Mouse (Mus musculus) hindbrain, embryonic 11.5 days (tissue): ENCODE results near the gene Catsperz. TPM values are rescaled to one million over a fixed set of nuclear protein-coding genes. Genes with fewer than 3 reads are reported as not detected.
A peak's percentile ranks its signal among the peaks of the same experiment; 100 is the strongest.

ENCODE experiments used
- ATAC-seq: fragments of 200-750 bp; cut with Nextera tagmentation; 2 replicates; pipeline ENCODE4 v1.8.0; 2017; ENCODE audit warnings: mild to moderate bottlenecking, moderate TSS enrichment, moderate library complexity; ENCODE audit not compliant: low FRiP score
- DNase-seq: peaks from one replicate; pipeline ENCODE4 v3.0.0-alpha.2; 2015; ENCODE audit warnings: low spot score
- H3K27ac ChIP-seq: fragments of 300-500 bp; sonication (generic); 2 replicates; pipeline ENCODE4 v1.5.1; 2014; ENCODE audit warnings: mild to moderate bottlenecking, low read depth, low read length
- H3K27me3 ChIP-seq: fragments of 300-500 bp; sonication (generic); 2 replicates; pipeline ENCODE4 v1.6.1; 2014; ENCODE audit warnings: mild to moderate bottlenecking, low read length, moderate library complexity, mixed read lengths; ENCODE audit not compliant: control insufficient read depth, insufficient read depth
- H3K36me3 ChIP-seq: fragments of 300-500 bp; sonication (generic); 2 replicates; pipeline ENCODE4 v1.6.1; 2014; ENCODE audit warnings: mild to moderate bottlenecking, low read length, moderate library complexity, mixed read lengths; ENCODE audit not compliant: control insufficient read depth, insufficient read depth
- H3K4me1 ChIP-seq: fragments of 300-500 bp; sonication (generic); replicated peaks from 2 replicates; pipeline ENCODE4 v1.6.1; 2014; ENCODE audit warnings: low read length, mixed read lengths; ENCODE audit not compliant: control insufficient read depth, insufficient read depth
- H3K4me2 ChIP-seq: fragments of 300-500 bp; sonication (generic); replicated peaks from 2 replicates; pipeline ENCODE4 v1.6.1; 2014; ENCODE audit warnings: mild to moderate bottlenecking, low read depth, low read length
- H3K4me3 ChIP-seq: fragments of 300-500 bp; sonication (generic); 2 replicates; pipeline ENCODE4 v1.5.1; 2014; ENCODE audit warnings: low read depth, low read length
- H3K9ac ChIP-seq: fragments of 300-500 bp; sonication (generic); 2 replicates; pipeline ENCODE4 v1.6.1; 2014; ENCODE audit warnings: low read depth, low read length
- H3K9me3 ChIP-seq: fragments of 300-500 bp; sonication (generic); 2 replicates; pipeline ENCODE4 v1.6.1; 2016; ENCODE audit warnings: low read length; ENCODE audit not compliant: control insufficient read depth
- WGBS: fragments of 180-500 bp; shearing (Covaris S2); extraction: QIAGEN DNeasy Blood & Tissue Kit; methylation state at CpG from one replicate; pipeline ENCODE4 v1.1.7; 2014; 5-methylcytosine and 5-hydroxymethylcytosine counted together
- polyA plus RNA-seq: library from polyadenylated mRNA; unstranded; fragments of >200 nt; fragmentation: Nextera tagmentation; extraction: Ambion mirVana; gene quantifications from 2 replicates; pipeline ENCODE4 v1.2.1, GENCODE M21; 2014

Gene Catsperz
- polyA plus RNA-seq: 0.54 TPM in 1 of 2 replicates, not detected in the other

DNA sequence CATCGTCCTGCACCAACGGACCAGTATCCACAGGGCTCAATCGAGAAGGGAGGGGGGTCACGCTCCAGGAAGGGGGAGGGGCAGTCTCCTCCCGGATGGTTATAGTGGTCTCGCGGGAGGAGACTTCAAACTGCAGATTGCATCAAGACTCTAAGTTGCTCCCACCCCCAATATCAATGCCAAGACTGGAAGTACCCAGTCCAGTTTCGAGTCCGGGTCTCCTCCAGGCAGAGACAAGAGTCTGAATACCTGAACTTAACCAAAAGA lies at the start of gene Catsperz:
Gene Catsperz, minus strand, starts transcription at position 74 of the 267 bp plus-strand sequence.
- Histone ChIP-seq H3K27ac (no peak within 1 kb of the TSS), H3K9ac (no peak within 1 kb of the TSS), H3K4me3 (peak within 1 kb of the TSS; percentile 8; the same call in 1 of the 2 replicates), H3K9me3 (no peaks in the 10 kb centered on the region), H3K36me3 (no peaks in the 10 kb centered on the region), H3K4me2 (no peak within 1 kb of the TSS), H3K27me3 (peaks cover 64% of the 10 kb centered on the region), H3K4me1 (peaks cover 10% of the 10 kb centered on the region; the same call in 1 of the 2 replicates)
- 6% methylated on average over 9 of the region's 9 CpGs for WGBS
- ATAC-seq (no peak), DNase-seq (no peak)

DNA sequence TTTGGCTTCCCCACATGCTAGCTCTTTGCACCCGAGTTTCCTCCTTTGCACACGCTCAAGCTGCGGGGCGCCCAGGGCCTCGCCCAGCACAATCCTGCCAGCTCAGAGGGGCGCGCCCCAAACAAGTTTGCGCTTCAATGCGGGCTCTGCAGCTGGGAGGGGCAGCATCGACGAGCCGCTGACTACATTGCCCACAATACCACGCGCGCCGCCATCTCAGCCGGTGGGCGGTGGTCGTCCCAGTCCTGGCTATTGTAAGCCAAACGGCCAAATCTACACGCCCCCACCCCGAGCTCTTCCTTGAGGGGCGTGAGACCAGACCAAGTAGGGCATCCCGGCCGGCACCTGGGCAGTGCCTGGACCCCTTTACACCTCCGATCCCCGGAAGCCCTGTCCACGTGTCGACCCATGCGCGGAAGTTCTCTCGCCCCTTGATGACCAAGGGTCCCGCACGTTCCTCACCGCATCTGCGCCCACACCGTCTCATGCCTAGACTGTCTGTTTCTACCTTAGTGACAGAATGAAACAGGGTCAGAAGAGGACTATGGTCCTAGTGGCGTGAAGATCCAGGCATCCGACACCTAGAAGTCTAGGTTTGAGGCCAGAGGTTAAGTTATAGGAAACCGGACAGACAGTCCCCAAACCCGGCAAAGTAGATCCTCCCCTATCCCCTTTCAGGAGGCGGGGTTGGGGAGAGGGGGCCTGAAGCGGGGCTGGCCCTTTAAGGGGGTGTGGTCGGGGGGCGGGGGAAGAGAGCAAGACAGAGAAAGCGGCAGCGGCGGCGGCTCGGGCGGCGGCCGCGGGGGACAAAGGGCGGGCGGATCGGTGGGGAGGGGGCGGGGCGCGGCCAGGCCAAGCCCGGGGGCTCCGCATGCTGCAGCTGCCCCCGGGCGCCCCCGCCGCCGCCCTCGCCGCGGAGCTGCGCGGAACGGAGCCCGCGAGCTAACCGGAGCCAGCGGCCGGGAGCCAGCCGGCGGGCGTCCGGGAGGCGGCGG lies 49.3 kb upstream of the Catsperz start, which contains the start of gene Ppp1r14b:
Gene Ppp1r14b, plus strand, starts transcription at position 758 of the 995 bp plus-strand sequence.
- H3K9ac ChIP-seq: peak within 1 kb of the TSS; percentile 88
- H3K4me1 ChIP-seq: peaks cover 12% of the 10 kb centered on the region
- peak within 1 kb of the TSS; percentile 88 for H3K4me3 ChIP-seq
- under 1% methylated on average over 69 of the region's 84 CpGs for WGBS
- peak; percentile 92 for DNase-seq
- no peaks in the 10 kb centered on the region for H3K9me3 ChIP-seq
- ATAC-seq: peak; percentile 69
- H3K36me3 ChIP-seq: peaks cover 7% of the 10 kb centered on the region; the same call in 1 of the 2 replicates
- peak within 1 kb of the TSS; percentile 91 for H3K4me2 ChIP-seq
- H3K27ac ChIP-seq: peak within 1 kb of the TSS; percentile 93
- peaks cover 2% of the 10 kb centered on the region for H3K27me3 ChIP-seq

DNA sequence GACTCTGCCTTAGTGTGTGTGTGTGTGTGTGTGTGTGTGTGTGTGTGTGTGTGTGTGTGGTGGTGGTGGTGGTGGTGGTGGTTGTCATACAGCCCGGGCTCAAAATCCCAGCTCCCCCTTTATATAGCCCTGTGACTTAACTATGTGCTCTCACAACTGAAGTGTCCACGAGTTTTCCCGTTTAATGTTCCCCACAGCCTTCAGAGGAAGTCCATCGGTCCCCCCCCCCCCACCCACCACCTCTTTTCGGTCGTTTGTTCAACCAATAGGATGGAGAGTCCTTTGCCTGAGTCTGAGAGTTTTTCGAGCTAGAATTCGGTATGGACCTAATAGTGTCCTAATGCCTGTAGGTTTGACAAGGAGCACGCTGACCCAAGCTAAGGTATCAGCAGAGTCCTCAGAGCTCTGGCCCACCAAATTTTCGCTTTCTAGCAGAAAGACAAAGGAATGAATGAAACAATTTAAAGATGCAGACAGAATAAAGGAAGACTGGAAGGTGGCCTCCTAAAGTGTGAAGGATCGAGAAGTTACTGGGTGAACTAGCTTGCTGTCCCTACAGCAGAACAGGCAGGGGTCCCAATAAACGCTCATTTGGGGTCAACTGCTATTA lies 48.5 kb upstream of the Catsperz start:
- no peak for ATAC-seq
- H3K9ac ChIP-seq: peak overlapping the region; percentile 88
- no peaks in the 10 kb centered on the region for H3K9me3 ChIP-seq
- H3K4me3 ChIP-seq: peak overlapping the region; percentile 88
- no peak for DNase-seq
- H3K4me2 ChIP-seq: peak overlapping the region; percentile 74
- 36% methylated on average over 12 of the region's 12 CpGs for WGBS
- 0 out of 2 replicates have a peak overlapping the region, but pooled peaks have one; percentile 93 for H3K27ac ChIP-seq
- peaks cover 12% of the 10 kb centered on the region for H3K4me1 ChIP-seq
- H3K27me3 ChIP-seq: peaks cover 8% of the 10 kb centered on the region
- H3K36me3 ChIP-seq: peaks cover 7% of the 10 kb centered on the region; the same call in 1 of the 2 replicates

DNA sequence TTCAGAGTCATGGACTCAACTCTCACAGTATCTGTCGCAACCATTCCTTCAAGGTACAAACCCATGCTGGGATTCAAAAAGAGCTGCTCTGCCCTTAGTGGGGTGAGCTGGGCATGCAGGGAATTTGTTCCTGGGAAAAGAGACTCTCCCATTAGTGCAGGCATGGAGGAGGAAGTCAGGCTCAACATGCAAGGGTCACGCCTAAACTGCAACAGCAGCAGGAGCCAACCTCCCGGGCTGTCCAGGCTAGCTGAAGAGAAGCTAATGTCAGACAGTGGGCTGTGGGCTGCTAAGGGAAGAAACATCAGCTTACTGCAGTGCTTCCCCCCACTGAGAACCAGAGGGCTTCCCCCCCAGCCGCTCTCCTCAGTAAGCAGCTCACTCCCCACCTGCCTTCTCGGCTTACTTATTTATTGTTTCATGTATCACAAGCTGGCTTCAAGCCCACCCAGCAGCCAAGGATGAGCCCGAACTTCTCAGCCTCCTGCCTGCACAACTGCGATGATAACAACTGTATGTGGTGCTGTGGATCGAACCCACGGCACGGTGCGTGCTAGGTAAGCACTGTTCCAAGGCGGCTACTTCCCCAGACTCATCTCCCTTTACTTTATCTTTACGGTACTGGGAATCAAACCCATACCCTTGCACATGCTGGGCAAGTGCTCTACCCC lies 47.2 kb upstream of the Catsperz start:
- no peak overlapping the region for H3K27ac ChIP-seq
- H3K36me3 ChIP-seq: no peaks in the 10 kb centered on the region
- H3K4me3 ChIP-seq: no peak overlapping the region
- ATAC-seq (no peak), DNase-seq (no peak)
- H3K4me1 ChIP-seq: peaks cover 8% of the 10 kb centered on the region
- H3K9me3 ChIP-seq: no peaks in the 10 kb centered on the region
- no peak overlapping the region for H3K4me2 ChIP-seq
- no peak overlapping the region for H3K9ac ChIP-seq
- peaks cover 8% of the 10 kb centered on the region for H3K27me3 ChIP-seq
- 77% methylated on average over 13 of the region's 13 CpGs for WGBS

DNA sequence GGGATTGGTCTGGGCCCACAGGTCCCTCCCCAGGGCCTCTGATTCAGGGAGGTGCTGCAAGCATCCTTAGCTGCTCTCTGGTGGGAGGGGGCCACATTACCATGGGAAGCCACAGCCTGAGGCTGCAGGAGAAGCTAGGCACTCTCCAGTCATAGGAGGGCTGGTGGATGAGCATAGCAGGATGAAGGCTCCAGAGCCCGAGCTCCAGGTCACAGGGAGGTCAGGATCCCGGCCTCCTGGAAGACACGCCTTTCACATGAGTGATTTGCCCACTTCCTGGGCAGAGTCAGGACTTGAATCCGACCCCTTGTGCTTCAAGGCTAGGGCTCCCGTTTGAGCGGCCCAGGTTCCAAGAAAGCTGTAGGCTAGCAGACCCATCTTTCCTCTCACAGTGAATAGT lies 46.5 kb upstream of the Catsperz start:
- Histone ChIP-seq H3K4me1 (peaks cover 5% of the 10 kb centered on the region), H3K27me3 (peaks cover 8% of the 10 kb centered on the region), H3K4me3 (no peak overlapping the region), H3K9me3 (no peaks in the 10 kb centered on the region), H3K27ac (no peak overlapping the region), H3K4me2 (no peak overlapping the region), H3K36me3 (no peaks in the 10 kb centered on the region), H3K9ac (no peak overlapping the region)
- DNase-seq (no peak), ATAC-seq (no peak)
- 29% methylated on average over 6 of the region's 6 CpGs for WGBS

DNA sequence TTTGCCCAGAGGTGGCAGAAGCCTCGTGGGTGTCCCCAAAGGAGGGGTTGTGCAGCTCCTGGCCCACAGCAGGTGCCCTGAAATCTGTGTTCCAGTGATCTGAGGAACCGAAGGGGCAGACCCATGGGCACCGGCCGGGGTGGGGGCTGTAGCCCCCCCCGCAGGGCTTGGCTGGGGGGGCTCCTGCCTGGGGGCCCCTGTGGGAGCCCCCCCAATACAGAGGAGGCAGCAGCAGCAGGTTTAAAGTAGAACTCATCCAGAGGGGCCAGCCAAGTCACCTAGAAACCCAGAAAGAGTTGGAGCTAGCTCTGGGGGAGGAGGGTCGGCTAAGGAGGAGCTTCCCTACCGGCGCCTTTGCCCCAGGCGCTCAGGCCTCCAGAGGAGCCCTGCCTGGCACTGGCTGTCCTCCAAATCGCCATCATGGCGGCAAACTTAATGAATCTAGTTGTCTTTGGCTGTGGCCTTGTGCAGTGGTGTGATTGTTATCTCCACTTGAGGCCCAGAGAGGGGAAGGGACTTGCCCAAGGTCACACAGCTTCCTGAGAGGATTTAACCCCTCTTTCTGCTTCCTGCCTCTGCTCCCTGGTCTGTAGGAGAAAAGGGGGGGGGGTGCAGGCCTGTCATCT lies 45.4 kb upstream of the Catsperz start:
- peaks cover 5% of the 10 kb centered on the region for H3K4me1 ChIP-seq

DNA sequence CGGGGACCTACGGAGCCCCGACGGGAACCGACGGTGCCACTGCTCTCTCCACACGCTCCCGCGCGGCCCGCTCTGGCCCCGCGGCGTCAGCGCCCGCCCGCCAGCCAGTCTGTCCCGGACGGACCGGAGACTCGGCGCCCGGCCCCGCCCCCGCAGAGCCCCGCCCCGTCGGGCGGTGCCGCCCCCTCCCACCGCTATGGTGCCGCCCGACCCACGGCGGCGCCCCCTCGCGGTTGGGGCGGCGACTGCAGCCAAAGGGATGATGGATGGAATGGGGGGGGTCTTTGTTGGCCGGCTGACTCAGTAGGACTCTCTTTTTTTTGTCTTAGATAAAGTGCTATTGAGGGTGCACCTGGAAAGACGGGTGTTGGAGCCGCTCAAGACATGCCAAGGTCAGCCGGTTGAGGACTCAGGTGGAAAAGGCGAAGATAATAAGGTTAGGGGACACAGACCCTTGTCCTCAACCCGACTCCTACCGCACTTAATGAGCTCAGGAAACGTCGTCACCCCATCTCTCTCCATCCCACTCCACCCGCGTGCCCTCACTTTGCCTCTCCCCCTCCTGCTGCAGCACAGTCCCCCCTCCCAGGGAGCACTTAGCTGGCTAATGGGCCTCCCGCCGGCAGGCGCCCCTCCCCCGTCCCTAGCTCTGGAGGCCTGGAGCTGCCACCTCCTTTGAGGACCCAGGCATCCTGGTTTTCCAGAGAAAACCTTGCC lies 44.6 kb upstream of the Catsperz start:
- Histone ChIP-seq H3K27ac (no peak overlapping the region), H3K4me1 (peaks cover 5% of the 10 kb centered on the region), H3K36me3 (no peaks in the 10 kb centered on the region), H3K9me3 (no peaks in the 10 kb centered on the region), H3K4me2 (peak overlapping the region; percentile 54), H3K9ac (peak overlapping the region; percentile 61; the same call in 1 of the 2 replicates), H3K27me3 (peaks cover 8% of the 10 kb centered on the region), H3K4me3 (peak overlapping the region; percentile 38)
- ATAC-seq: peak; percentile 20; the same call in 1 of the 2 replicates
- DNase-seq: peak; percentile 77
- WGBS: under 1% methylated on average over 38 of the region's 55 CpGs

More for the DNA sequence above, 45.4 kb upstream of the Catsperz start:
- DNase-seq: no peak
- Histone ChIP-seq H3K4me2 (no peak overlapping the region), H3K4me3 (no peak overlapping the region), H3K27ac (no peak overlapping the region), H3K9me3 (no peaks in the 10 kb centered on the region), H3K9ac (no peak overlapping the region), H3K36me3 (no peaks in the 10 kb centered on the region), H3K27me3 (peaks cover 8% of the 10 kb centered on the region)
- no peak for ATAC-seq
- WGBS: 22% methylated on average over 9 of the region's 11 CpGs
